Mouse (Mus musculus) hematopoietic stem cell, adult 5-6 weeks (primary cell): Measurements from ENCODE around the gene 0610012G03Rik. TPM values are rescaled to one million over a fixed set of nuclear protein-coding genes. Genes with fewer than 3 reads are reported as not detected.

ENCODE experiments used
- ATAC-seq, 2 experiments: fragments of 125-278 bp in 1 of 2; replicated peaks in 1 of 2; 2 replicates each; pipeline ENCODE4 v1.8.0; 2016 to 2017; ENCODE audit warnings: inconsistent platforms in 2 of 2, mild to moderate bottlenecking in 2 of 2, moderate number of reproducible peaks in 2 of 2, low read depth in 1 of 2, moderate TSS enrichment in 1 of 2; ENCODE audit not compliant: low FRiP score in 2 of 2, poor library complexity in 2 of 2, severe bottlenecking in 2 of 2, insufficient read depth in 1 of 2, low TSS enrichment in 1 of 2
- total RNA-seq: library from RNA; stranded (forward); fragments of 172-1452, 232-1000 nt; gene quantifications from 2 replicates; pipeline ENCODE4 v1.2.3, GENCODE M21; 2017

The 0610012G03Rik gene
- total RNA-seq, 1 experiment from 2014 or later: 9.6 TPM

GRCm38 (mm10) chr16:31905891-31906825, 42.1 kb downstream of the 0610012G03Rik start:
- no peak; a peak in 1 of 4 replicates for ATAC-seq

- ATAC-seq: no peak
Measured at GRCm38 (mm10) chr16:31905331-31905730, 43.0 kb downstream of the 0610012G03Rik start.

GRCm38 (mm10) chr16:31903239-31903638, 45.1 kb downstream of the 0610012G03Rik start:
- ATAC-seq: no peak

- no peak for ATAC-seq
Measured at GRCm38 (mm10) chr16:31901886-31902285, 46.4 kb downstream of the 0610012G03Rik start.

- ATAC-seq: no peak
Measured at GRCm38 (mm10) chr16:31898546-31899326, 49.6 kb downstream of the 0610012G03Rik start.

Other genes with a start within 250 kb of the 0610012G03Rik start
- gene Meltf, start 69.7 kb downstream of the 0610012G03Rik start, total RNA-seq: not detected in 2 replicates
- gene Pigz, start 14.6 kb downstream of the 0610012G03Rik start, total RNA-seq: not detected in 2 replicates
- gene Ncbp2, start within 50 bp of the 0610012G03Rik start, total RNA-seq: 41.9 and 45.2 TPM in 2 replicates
- gene Senp5, start 54.8 kb upstream of the 0610012G03Rik start, total RNA-seq: 15.0 and 16.7 TPM in 2 replicates
- 69.2 and 72.4 TPM in 2 replicates for gene Pak2, start 130.8 kb upstream of the 0610012G03Rik start, total RNA-seq
- 60.6 and 94.2 TPM in 2 replicates for gene Pigx, start 151.2 kb upstream of the 0610012G03Rik start, total RNA-seq
- gene Cep19, start 151.3 kb upstream of the 0610012G03Rik start, total RNA-seq: 46.1 and 72.0 TPM in 2 replicates
- 78.9 and 112 TPM in 2 replicates for gene Nrros, start 217.1 kb upstream of the 0610012G03Rik start, total RNA-seq
- 54.4 and 58.5 TPM in 2 replicates for gene Bex6, start 231.3 kb upstream of the 0610012G03Rik start, total RNA-seq